Mouse (Mus musculus): ENCODE data around the gene Nup188. TPM values are rescaled to one million over a fixed set of nuclear protein-coding genes. Genes with fewer than 3 reads are reported as not detected.

Nup188 gene
- total RNA-seq, 2 experiments from 2014 or later: 29.6 to 30.3 TPM

- no peak for DNase-seq (ENCODE audit: low spot score in 2 of 2)
These were observed 59.9 kb downstream of the Nup188 start for GRCm38 (mm10) chr2:30345971-30346676.

DNA sequence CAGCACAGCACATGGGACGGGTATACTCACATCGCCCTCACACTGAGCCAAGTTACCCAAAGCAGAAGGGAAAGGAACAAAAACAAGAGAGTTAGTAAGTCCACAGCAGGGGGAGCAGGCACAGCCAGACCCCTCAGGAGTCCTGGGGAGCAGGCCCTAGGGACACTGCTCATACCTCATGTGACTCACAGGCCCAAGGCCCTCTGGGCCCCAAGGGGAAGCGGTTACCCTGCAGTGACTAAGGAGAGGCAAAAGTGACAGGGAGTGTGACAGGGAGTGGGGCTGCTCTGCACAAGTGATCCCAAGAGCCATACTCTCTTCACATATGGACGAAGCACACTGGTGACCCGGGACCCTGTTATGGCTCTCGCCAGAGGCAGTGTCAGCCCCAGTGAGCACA is 63.0 kb downstream of the Nup188 start:
- peak in 1 of 2 experiments; percentile 40 for DNase-seq (ENCODE audit: low spot score in 2 of 2)

DNA sequence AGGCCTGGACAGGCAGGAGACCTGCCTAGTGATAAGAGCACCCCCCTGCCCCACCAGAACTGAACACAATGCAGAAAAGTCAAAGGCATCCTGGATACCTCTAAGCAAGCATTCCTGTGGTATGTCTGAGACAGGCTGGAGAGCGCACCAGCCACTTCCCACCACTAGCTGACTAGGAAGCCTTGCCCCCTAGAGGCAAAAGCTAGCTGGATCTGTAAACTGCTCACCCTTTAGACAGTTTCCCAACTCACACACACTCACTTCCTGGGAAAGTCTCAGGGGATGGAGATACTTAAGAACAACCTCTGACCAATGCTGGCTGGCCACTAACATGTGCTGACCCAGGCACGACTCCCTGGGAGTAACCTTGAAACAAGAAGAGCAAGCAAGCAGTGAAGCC is 65.0 kb downstream of the Nup188 start:
- DNase-seq (ENCODE audit: low spot score in 2 of 2): no peak

DNA sequence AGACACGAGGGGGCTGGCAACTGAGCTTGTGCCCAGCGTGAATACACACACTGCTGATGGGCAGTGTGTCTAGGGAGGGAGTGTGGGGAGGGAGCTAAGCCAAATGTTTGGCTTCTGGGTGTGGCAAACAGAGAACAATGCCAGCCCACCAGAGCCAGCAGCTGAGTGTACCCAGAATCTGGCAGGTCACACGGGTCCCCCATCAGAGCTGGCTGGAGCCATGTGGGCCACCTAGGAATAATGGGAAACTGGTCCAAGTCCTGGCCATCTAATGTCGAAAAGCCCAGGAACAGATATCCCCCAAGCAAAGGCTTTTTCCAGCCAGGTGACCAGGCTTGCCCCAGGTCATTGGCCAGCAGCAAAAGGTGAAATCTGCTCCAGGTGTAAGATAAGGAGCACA is 69.7 kb downstream of the Nup188 start:
- DNase-seq (ENCODE audit: low spot score in 2 of 2): no peak

GRCm38 (mm10) chr2:30356266-30356665 is 70.1 kb downstream of the Nup188 start:
- DNase-seq (ENCODE audit: low spot score in 2 of 2): no peak

DNA sequence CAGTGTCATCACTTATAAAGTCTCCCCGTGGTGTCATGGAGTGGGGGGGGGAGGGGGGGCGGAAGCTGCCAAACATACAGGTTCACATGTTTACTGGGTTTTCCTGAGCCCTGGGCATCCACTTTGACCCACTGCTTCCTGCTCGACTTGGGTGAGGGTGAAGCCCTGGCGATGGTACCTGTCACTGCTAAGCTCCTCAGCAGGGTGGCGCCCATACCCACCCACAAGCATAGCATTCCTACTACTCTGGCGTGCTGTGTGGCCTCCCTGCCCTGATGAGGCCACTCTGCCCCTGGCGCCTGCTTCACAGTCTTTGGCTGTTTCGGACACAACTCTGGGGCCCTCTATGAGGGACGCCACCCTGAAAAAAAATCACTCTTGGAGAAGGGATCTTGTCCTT is 70.7 kb downstream of the Nup188 start:
- DNase-seq (ENCODE audit: low spot score in 2 of 2): no peak

GRCm38 (mm10) chr2:30357552-30358510 is 71.6 kb downstream of the Nup188 start:
- DNase-seq (ENCODE audit: low spot score in 2 of 2): no peak

DNA sequence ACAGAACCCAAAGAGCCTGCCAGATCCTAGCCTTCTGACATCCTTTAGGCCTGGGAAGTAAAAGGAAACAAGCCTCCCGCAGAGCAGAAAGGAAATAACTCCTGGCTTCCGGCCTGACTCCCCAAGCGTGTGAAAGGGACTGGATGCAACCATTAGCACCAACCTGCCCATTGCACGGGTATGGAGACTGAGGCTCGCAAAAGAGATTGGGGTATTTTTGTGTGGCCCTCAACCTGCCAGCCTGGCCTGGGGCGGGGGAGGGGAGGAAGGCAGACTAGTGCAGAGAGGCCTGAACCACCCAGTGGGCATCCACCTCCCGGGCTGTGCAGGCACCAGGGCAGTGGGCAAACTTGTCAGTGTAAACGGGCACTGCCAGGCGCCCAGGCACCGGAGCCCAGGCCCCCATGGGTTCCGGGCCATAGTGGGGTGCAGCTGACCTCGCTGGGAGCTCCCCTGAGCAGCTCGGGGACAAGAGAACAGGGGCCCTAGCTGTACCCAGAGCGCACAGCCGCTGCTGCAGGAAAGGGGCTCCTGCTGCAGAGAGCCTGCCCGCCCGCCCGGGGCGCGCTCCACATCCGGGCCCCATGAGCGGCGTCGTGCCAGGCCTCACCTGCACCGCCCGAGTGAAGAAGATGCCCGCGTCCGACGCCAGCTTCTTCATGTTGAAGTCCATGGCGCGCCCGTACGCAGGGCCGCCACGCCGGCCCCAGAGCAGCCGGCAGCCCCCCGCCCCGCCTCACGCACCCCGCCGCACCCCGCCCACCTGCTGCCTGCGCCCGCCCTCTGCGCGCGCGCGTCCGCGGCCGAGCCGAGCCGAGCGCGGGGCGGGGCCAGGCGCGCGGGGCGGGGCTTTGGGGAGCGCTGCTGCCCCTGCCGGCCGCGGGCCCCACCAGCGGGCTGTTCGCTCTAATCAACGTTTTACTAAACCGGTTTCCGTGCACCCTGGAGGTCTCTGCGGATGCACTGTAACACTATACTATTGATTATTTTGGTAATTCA is 72.6 kb downstream of the Nup188 start, which contains the start of gene Sh3glb2:
Gene Sh3glb2 (minus strand): TSS at position 805 of the 999 bp plus-strand sequence.
- DNase-seq (ENCODE audit: low spot score in 2 of 2): peak; percentile 82 to 92

- no peak for DNase-seq (ENCODE audit: low spot score in 2 of 2)
These were observed 74.4 kb downstream of the Nup188 start for GRCm38 (mm10) chr2:30360626-30361025.

DNA sequence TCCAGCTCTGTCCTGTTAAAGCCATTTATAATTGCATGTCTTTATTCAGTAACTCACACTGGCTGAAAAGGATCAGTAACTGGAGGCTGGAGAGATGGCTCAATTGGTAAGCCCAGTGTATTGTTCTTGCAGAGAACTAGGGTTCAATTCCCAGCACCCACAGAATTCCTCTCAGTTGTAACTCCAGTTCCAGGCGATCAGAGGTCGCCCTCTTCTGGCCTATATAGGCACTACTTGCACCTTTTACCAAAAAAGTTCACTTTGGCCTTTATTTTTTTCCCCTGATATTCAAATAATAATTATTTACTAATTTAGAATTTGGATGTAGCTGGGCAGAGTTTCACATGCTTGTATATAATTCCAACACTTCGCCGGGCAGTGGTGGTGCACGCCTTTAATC is 76.7 kb downstream of the Nup188 start:
- no peak for DNase-seq (ENCODE audit: low spot score in 2 of 2)

- DNase-seq (ENCODE audit: low spot score in 2 of 2): peak; percentile 94
These were observed 77.8 kb downstream of the Nup188 start, which contains the start of gene Miga2 for GRCm38 (mm10) chr2:30363773-30364650. Gene Miga2, plus strand, starts transcription at chr2:30364233.

DNA sequence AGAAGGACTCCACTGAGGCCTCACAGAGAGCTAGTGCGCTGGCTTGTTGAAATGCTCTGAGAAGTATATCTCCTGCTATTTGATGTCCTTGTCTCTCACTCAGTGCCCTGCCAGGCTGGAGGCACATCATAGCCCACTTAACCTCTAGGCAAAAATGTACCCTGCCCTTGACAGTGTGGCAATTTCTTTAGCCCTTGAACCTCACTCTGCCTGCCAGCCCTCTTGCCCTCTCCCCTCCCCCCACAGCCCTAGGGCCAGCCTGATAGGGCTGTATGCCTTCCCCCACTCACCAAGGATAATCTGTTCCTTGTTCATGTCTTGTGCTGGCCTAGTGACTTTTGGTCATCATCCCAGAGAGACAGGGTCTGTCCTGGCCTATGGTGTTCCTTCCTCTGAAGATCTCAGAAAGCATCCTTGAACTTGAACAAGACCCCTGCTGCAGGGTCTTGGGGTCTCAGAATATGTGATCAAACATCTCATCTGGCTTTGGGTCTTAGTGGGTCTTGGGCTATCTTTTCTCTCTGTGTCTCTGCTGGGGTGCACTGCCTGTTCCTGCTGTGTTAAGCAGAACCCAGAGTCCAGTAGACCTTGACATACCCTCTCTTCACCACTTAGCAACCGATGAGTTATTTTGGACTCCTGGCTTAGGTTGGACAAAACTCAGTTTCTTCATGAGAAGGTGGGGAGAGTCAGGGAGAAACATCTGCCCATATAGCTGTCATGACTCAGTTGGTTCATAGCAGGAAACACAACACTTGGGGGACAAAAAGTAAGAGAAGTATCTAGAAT is 79.3 kb downstream of the Nup188 start:
- no peak for DNase-seq (ENCODE audit: low spot score in 2 of 2)

DNA sequence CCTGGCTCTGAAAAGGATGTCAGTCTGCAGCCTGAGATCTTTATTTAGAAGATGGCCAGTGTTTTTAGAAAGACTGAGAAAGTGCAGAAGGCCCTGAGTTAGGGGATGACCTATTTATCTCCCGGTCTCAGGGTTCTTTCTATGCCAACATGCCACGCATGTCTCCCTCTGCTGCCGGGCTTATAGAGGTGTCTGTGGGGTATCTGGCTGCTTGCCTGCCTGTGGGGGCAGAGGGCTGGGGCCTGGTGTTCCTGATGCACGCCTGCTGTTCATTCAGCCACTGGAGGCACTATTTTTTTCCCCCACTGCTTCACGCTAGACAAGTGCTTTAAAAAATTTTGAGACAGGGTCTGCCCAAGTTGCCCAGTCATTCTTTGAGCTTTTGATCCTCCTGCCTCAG is 80.0 kb downstream of the Nup188 start:
- DNase-seq (ENCODE audit: low spot score in 2 of 2): no peak

GRCm38 (mm10) chr2:30371544-30371943 is 85.3 kb downstream of the Nup188 start:
- DNase-seq (ENCODE audit: low spot score in 2 of 2): no peak

GRCm38 (mm10) chr2:30372726-30373125 is 86.5 kb downstream of the Nup188 start:
- no peak for DNase-seq (ENCODE audit: low spot score in 2 of 2)

DNA sequence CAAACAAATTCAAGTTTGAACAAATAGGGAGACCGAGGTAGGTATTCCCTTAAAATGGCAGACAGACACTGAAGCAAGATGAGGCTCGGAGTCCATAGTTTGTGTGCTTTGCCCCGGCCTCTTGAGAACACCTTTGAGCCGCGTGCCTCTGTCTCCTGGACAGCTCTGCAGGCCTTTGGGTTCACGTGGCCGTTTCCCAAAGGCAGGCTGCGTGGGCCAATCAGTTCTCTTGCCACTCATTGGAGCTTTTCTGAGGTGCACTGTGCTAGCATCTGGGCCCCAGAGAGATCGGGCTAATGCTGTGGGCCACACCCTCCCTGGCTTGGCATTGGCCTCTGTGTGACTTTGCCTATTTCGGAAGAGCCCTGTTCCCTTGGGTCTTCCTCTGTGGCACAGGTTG is 89.7 kb downstream of the Nup188 start:
- no peak for DNase-seq (ENCODE audit: low spot score in 2 of 2)

DNA sequence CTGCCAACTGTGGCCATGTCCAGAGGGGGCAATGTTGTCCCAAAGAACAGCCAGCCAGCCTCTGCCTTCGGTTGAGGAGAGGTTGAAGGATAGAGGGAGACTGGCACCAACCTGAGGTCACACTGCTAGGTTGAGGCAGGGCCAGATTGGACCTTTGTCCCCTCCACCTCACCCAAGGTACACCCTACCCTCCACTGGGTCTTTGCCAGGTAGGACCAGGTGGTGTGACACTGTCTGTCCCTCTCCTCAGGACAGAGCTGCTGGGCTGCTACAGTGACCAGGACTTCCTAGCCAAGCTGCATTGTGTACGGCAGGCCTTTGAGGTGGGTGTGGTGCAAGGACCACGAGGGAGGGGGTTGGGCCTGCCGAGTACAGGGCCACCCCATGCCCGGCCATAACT is 91.5 kb downstream of the Nup188 start:
- DNase-seq (ENCODE audit: low spot score in 2 of 2): no peak

- DNase-seq (ENCODE audit: low spot score in 2 of 2): no peak
These were observed 93.1 kb downstream of the Nup188 start for GRCm38 (mm10) chr2:30379307-30379706.

All from adrenal gland, adult 18-20 months (tissue).